Mouse (Mus musculus): ENCODE measurements around the gene Tnk2.

The Tnk2 gene

DNA sequence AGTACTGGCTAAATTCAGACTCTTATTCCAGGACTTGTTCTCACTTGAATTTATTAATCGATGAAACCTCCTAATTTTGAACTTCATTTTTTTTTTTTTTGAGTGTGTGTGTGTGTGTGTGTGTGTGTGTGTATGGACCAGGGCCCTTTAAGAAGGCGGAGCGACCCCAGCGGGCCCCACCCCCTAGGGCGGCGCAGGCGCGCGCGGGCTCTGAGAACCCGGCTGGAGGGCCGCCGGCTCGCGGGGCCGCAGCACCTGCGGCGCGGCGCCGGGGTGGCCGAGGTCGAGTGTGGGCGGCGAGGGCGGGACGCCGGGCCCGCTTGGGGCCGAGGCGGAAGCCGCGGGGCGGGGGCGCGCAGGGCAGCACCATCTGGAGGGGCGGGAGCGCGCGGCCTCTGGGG, at the start of gene Tnk2:
TSS of gene Tnk2 (plus strand) at position 214 of the 401 bp plus-strand sequence.
- peak; percentile 58 for DNase-seq (ENCODE audit: low spot score)

DNA sequence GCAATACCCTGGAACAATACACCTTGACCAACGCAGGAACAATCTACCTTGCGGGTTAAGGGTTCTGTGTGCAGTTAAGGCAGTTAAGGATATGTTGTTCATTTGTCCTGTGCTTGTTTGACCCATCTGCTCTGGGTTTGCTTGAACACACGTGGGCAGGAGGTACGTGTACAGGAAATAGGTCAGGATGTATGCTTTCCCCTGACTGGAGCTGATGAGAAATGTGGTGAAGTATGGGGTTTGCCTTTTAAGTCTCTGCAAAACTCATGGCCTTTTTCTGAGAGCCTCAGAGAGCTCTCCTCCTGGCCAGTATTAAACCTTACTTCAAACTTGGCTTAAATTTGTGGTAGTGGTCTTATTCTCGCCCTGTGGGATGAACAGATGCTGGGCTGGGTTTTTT, 49.8 kb upstream of the Tnk2 start:
- DNase-seq (ENCODE audit: low spot score) = no peak

- no peak for DNase-seq (ENCODE audit: low spot score)
Measured at GRCm38 (mm10) chr16:32594701-32595100, 49.0 kb upstream of the Tnk2 start.

GRCm38 (mm10) chr16:32595142-32595855, 48.4 kb upstream of the Tnk2 start:
- no peak for DNase-seq (ENCODE audit: low spot score)

DNA sequence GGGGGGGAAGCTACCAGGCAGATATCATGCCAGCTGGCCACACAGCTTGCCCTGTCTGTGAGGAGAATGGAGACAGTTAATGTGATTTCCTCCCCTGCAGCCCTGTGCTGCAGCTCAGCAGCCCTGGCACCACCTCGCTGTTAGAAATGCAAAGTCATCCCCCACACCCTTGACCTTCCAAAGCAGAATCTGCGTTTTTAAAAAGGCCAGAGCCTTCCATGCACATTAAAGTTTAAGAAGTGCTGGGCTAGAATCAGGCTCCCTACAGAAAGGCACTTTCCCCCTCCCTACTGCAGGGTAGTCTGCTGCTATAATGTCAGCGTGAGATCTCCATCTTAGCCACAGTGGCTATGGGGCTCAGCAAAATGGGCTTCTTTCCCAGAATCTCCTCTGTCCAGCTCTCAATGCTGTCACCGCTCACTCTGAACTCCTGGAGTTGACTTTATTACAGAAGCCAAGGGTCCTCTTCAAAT, 45.7 kb upstream of the Tnk2 start:
- DNase-seq (ENCODE audit: low spot score) = no peak

DNA sequence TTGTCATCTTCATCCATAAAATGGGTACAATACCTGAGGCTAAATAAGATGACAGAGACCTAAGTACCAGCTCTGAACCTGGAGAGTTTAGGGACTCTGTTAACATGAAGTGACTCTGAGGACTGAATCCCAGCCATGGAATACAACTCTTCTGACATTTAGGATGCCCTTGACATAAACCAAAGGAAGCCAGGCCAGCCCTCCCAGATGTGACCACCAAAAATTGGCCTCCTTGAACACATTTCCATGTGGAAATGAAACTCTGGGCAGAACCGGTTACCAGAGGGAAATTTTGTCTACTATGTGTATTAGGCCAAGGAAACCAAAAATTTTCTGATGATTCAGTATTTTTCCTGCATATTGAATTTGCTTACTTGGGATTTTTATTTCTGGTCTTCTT, 44.5 kb upstream of the Tnk2 start:
- no peak for DNase-seq (ENCODE audit: low spot score)

GRCm38 (mm10) chr16:32602193-32602685, 41.4 kb upstream of the Tnk2 start:
- DNase-seq (ENCODE audit: low spot score) = no peak

DNA sequence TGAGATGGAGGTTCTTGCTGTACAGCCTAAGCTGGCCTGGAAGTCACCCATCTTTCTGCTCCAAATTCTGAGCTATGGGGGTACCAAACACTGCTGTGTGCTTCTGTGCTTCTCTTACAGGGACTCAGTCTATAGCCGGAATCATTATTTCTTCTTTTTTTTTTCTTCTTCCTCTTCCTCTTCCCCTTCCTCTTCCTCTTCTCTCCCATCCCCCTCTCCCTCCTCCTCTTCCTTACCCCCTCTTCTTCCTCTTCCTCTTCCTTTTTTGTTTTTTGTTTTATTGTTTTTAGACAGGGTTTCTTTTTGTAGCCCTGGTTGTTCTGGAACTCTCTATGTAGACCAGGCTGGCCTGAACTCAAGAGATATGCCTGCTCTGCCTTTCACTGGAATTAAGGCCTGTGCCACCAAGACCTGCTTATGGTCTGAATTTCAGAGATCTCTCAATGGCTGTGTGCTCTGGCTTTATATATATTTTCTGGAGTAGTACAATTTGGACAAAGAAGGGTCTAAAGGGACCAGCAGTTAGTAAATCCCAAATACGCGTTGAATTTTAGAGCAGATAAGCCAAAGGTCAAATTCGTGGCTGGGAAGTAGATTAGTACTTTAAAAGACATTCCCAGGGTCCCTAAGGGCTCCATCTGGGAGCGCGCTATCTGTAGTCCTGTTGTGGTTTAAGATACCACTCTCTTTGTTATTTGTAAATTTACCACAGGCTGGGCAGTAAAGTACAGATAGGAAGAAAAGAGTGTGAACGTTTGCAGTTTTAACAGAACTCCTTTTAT, 35.9 kb upstream of the Tnk2 start:
- no peak for DNase-seq (ENCODE audit: low spot score)

- no peak for DNase-seq (ENCODE audit: low spot score)
Measured at GRCm38 (mm10) chr16:32608344-32608711, 35.3 kb upstream of the Tnk2 start.

GRCm38 (mm10) chr16:32608712-32609400, 34.8 kb upstream of the Tnk2 start, which contains the start of gene Tfrc:
Tfrc (plus strand) TSS chr16:32608920.
- DNase-seq (ENCODE audit: low spot score) = peak; percentile 80

GRCm38 (mm10) chr16:32609401-32609779, 34.3 kb upstream of the Tnk2 start:
- no peak for DNase-seq (ENCODE audit: low spot score)

DNA sequence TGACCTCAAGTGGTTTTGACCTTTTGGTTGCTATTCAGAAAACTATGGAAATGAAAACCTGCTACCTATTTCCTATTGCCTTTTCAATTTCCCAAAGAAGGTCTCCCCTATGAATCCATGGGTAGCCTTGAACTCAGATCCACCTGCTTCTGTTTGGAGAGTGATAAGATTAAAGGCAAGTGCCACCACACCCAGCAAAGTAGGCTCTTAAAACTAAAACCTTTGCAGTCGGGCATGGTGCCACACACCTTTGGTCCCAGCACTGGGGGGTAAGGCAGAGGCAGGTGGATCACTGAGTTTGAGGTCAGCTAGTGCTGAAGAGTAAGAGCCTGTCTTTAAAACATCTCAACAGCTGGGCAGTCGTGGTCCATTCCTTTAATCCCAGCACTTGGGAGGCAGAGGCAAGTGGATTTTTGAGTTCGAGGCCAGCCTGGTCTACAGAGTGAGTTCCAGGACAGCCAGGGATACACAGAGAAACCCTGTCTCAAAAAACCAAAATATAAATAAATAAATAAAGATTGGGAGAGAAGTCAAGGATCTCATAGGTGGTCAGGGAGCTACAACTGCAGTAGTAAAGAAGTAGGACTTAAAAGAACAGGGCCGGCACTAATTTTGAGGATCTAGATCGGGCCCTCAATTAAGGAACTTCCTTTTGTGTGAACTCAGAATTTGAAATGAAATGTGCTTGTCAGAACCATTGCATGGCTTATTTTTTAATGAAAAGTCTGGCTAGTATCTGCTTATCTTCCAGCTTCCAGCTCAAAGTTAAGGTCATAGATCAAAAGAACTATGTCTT, 33.0 kb upstream of the Tnk2 start:
- DNase-seq (ENCODE audit: low spot score) = no peak

DNA sequence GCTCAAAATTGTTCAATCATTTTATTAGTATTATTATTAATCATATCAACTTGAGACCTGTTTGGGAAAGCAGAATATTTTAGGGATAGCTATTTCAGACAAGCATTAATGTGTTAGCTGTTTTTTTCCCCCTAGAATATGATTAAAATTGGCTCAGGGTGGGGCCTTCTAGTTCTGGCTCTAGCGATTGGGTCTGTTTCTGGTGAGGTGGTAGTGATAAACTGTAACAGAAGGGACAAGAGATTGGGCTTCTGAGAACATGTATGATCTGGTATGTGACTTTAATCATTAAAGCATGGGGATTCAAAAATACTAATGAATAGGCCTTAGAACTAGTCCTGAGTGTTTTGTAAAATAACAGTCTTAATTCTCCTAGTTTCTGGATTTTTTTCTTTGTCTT, 31.6 kb upstream of the Tnk2 start:
- no peak for DNase-seq (ENCODE audit: low spot score)

- no peak for DNase-seq (ENCODE audit: low spot score)
Measured at GRCm38 (mm10) chr16:32613269-32613834, 30.3 kb upstream of the Tnk2 start.

GRCm38 (mm10) chr16:32614047-32614446, 29.6 kb upstream of the Tnk2 start:
- no peak for DNase-seq (ENCODE audit: low spot score)

DNA sequence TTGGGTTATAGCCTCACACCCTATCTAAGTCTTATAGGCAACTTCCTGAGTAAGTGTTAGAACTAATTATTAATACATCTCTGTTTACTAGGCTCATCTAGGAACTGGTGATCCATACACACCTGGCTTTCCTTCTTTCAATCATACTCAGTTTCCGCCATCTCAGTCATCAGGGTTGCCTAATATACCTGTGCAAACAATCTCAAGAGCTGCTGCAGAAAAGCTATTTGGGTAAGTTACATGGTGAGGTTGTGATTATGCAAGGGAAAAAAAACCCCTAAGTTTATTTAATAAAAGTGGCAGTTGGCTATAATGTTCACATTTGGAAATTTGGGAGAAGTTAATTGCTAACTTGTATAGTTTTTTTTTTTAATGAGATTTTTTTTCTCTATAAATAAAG, 24.7 kb upstream of the Tnk2 start:
- DNase-seq (ENCODE audit: low spot score) = no peak

DNA sequence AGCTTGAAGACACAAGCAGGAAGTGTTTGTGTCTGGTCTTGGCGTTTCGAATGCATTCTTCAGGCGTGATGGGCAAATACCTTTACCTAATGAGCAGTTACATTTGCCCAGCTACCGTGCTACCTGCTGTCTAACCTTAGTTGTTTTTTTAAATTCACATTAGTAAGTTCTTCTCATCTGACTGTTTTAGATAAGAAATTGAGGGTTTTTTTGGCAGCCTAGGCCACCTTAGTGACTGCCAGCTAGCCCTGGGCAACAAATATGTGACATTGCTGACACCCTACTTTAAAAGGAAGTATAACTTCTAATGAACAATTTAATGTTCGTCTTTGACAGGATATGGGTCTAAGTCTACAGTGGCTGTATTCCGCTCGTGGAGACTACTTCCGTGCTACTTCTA, 15.5 kb upstream of the Tnk2 start:
- no peak for DNase-seq (ENCODE audit: low spot score)

DNA sequence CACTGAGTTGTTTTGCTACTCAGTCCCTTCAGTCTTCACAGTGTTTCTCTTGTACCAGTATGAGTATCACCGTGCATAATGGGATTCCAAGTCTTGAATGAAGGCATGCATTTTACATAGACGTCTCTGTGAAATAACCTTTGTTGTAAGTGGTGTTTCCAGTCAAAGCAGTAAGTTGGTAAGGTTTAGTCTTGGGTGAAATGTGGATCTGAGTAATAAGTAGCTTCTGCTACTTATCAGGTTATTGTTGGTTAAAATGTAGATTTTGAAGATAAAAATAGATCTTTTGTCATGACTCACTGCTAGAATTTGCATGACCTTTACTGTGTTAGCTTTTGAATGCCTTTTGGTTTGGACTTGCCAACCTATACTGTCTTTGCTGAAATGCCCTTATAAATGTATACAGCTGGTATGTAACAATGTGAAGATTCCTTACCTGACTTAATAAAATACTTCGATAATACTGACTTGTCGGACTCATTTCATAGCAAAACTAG, 11.3 kb upstream of the Tnk2 start:
- DNase-seq (ENCODE audit: low spot score) = no peak

DNA sequence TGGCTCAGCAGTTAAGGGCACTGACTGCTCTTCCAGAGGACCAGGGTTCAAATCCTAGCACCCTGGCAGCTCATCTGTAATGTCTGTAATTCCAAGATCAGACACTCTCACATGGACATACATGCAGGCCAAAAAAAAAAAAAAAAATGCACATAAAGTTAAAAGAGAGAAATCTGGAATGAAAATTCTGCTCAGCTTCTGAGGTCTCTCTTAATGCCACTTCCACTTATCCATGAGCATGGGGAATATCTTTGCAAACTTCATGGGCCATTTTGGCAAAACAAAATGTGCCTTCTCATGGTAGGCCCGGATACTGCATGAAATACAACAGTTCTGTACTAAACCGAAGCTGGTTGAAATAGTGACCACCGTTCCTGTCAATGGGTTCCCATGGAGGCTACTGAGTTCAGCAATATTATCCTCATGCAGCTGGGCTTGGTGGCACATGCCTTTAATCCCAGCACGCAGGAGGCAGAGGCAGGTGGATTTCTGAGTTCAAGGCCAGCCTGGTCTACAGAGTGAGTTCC, 10.1 kb upstream of the Tnk2 start:
- DNase-seq (ENCODE audit: low spot score) = no peak

- DNase-seq (ENCODE audit: low spot score) = no peak
Measured at GRCm38 (mm10) chr16:32634183-32634582, 9.5 kb upstream of the Tnk2 start.

DNA sequence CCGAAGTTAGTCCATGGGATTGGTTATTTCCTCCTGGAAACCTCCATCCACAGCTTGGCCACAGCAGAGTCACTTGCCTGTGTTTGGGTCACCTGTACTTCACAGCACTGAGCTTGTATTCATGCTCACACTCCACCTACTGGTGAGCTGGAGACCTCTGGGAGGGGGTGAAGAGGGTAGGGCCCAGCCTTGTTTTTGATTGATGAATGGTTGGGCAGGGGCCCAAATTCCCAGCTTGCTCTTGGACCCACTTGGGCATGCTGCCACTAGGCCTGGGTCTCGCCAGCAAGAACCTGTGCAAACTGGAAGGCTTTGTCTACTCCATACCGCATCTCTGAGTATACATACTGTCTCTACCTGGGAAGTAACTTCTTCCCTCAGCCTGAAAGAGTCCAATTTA, 8.4 kb upstream of the Tnk2 start:
- no peak for DNase-seq (ENCODE audit: low spot score)

All from layer of hippocampus, adult 9-10 months (tissue).